ENCODE assay signal across 23 mouse cellular contexts in the genomic region with DNA sequence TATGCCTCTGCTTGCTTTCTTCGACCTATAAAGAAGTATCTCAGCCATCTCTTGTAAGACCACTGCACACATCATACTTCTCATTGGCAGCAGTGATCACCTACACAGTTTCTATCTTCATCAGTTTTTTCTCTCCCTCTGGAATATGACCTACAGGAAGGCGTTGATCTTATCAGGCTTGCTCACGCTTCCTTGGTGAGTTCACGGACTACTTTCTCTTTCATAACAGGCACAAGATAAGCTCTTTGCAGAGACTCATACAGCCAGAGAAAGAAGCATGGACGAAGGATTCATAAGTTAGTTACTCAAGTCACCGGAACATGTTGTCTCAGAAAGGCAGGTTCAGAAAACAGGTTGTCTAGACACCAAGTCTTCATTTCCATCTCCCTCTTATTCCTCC.
DNase-seq lines count a peak whose midpoint lies in the region; ATAC-seq and TF ChIP-seq lines count a peak whose summit lies in the region.
"Had no signal": no experiment of that assay in that cellular context is flagged by ENCODE, and none has a peak within 500 bp of the region (broad histone marks: within the 10 kb centered on the region; RNA-seq: fewer than 3 reads in every experiment).

No protein-coding gene starts in this region.

- no peak for TF ChIP-seq CTCF in MEL (IDR thresholded peaks at IDR 0.05 in 2 of 3, conservative IDR thresholded peaks at IDR 0.05 in 1 of 3; ENCODE audit: control insufficient read depth in 1 of 3, insufficient read depth in 1 of 3, low read depth in 2 of 3, low read length in 3 of 3, poor library complexity in 1 of 3, severe bottlenecking in 1 of 3)

- H3K36me3 ChIP-seq in MEL (ENCODE audit: control insufficient read depth in 1 of 2, insufficient read depth in 2 of 2, low read length in 2 of 2): peaks cover 0 to 31% of the 10 kb centered on the region in 2 experiments; a peak in 2 of 4 replicates
- H3K36me3 ChIP-seq in liver, embryonic 11.5 days (ENCODE audit: control insufficient read depth, insufficient read depth, low read length): no peaks in the 10 kb centered on the region
- H3K36me3 ChIP-seq: embryonic facial prominence, embryonic 13.5 days; forebrain, embryonic 12.5 days; G1E; heart, embryonic 13.5 days; hindbrain, embryonic 12.5 days; intestine, embryonic 15.5 days had no signal

- peak; percentile 20 to 30; a peak in 3 of 4 replicates for TF ChIP-seq EP300 in MEL (IDR thresholded peaks at IDR 0.05; ENCODE audit: low read depth in 1 of 2, low read length in 2 of 2)

- ATAC-seq in liver, embryonic 11.5 days (replicated peaks; ENCODE audit: low FRiP score): no peak
- ATAC-seq: forebrain, embryonic 16.5 days; hindbrain, embryonic 16.5 days; intestine, embryonic 15.5 days had no signal

- no peaks in the 10 kb centered on the region for H3K27me3 ChIP-seq in MEL (ENCODE audit: control insufficient read depth in 1 of 2, insufficient read depth in 2 of 2, low read length in 2 of 2)
- H3K27me3 ChIP-seq in liver, embryonic 11.5 days (replicated peaks; ENCODE audit: control insufficient read depth, insufficient read depth, low read length): 0 out of 2 replicates have a peak, but pooled peaks cover 2% of the 10 kb centered on the region
- H3K27me3 ChIP-seq: embryonic facial prominence, embryonic 13.5 days; forebrain, embryonic 12.5 days; heart, embryonic 13.5 days; hindbrain, embryonic 12.5 days; intestine, embryonic 15.5 days had no signal

- peaks cover 8 to 40% of the 10 kb centered on the region in 2 experiments for H3K4me1 ChIP-seq in MEL (ENCODE audit: control insufficient read depth in 1 of 2, insufficient read depth in 2 of 2, low read length in 2 of 2)
- peaks cover 14% of the 10 kb centered on the region for H3K4me1 ChIP-seq in liver, embryonic 11.5 days (replicated peaks; ENCODE audit: control insufficient read depth, insufficient read depth, low read length)

- no peak; the same call in 1 of the 2 replicates for TF ChIP-seq RAD21 in MEL (IDR thresholded peaks at IDR 0.05; ENCODE audit: low read depth, low read length)

- peak overlapping the region in 1 of 2 experiments; percentile 29; a peak in 2 of 4 replicates for H3K4me3 ChIP-seq in MEL (ENCODE audit: control insufficient read depth in 1 of 2, insufficient read depth in 1 of 2, low read depth in 2 of 2, low read length in 2 of 2)
- H3K4me3 ChIP-seq in liver, embryonic 11.5 days (ENCODE audit: low read depth, low read length): no peak overlapping the region
- H3K4me3 ChIP-seq: embryonic facial prominence, embryonic 13.5 days; forebrain, embryonic 12.5 days; heart, embryonic 13.5 days; hindbrain, embryonic 12.5 days; intestine, embryonic 15.5 days had no signal

- no peaks in the 10 kb centered on the region; the same call in 1 of the 2 replicates for H3K79me2 ChIP-seq in MEL (ENCODE audit: control insufficient read depth, insufficient read depth, low read length, poor library complexity)

- no peak overlapping the region for H3K9ac ChIP-seq in MEL (ENCODE audit: control insufficient read depth, low read depth, low read length, poor library complexity, severe bottlenecking)
- H3K9ac ChIP-seq in liver, embryonic 11.5 days (ENCODE audit: low read depth, low read length): no peak overlapping the region
- H3K9ac ChIP-seq: embryonic facial prominence, embryonic 13.5 days; forebrain, embryonic 12.5 days; heart, embryonic 13.5 days; hindbrain, embryonic 12.5 days; intestine, embryonic 15.5 days had no signal

- H3K9me3 ChIP-seq in MEL (replicated peaks; ENCODE audit: insufficient read depth, low read length): no peaks in the 10 kb centered on the region
- H3K9me3 ChIP-seq in liver, embryonic 11.5 days (ENCODE audit: control insufficient read depth, low read length): no peaks in the 10 kb centered on the region
- H3K9me3 ChIP-seq: embryonic facial prominence, embryonic 13.5 days; forebrain, embryonic 12.5 days; G1E; heart, embryonic 13.5 days; hindbrain, embryonic 12.5 days; intestine, embryonic 15.5 days had no signal

- peak overlapping the region; percentile 37; the same call in 1 of the 2 replicates for H3K27ac ChIP-seq in MEL (ENCODE audit: control insufficient read depth, low read depth, low read length)
- H3K27ac ChIP-seq in liver, embryonic 11.5 days (ENCODE audit: low read depth, low read length): no peak overlapping the region
- H3K27ac ChIP-seq: embryonic facial prominence, embryonic 13.5 days; forebrain, embryonic 12.5 days; heart, embryonic 13.5 days; hindbrain, embryonic 12.5 days; intestine, embryonic 15.5 days had no signal

- TF ChIP-seq POLR2A in MEL (IDR thresholded peaks at IDR 0.05; ENCODE audit: control insufficient read depth in 1 of 2, insufficient read depth in 1 of 2, low read depth in 1 of 2, low read length in 2 of 2, poor library complexity in 1 of 2): no peak

- 58% methylated on average over 6 of the region's 6 CpGs for WGBS in liver, embryonic 11.5 days

- H3K4me2 ChIP-seq in liver, embryonic 11.5 days: no peak overlapping the region
- H3K4me2 ChIP-seq: embryonic facial prominence, embryonic 13.5 days; forebrain, embryonic 12.5 days; heart, embryonic 13.5 days; hindbrain, embryonic 12.5 days; intestine, embryonic 15.5 days had no signal

- peak; percentile 61 for DNase-seq in CD4-positive, CD25-positive, alpha-beta regulatory T cell, adult 2 months (ENCODE audit: low read depth, low spot score)
- peak; percentile 49 for DNase-seq in MEL (ENCODE audit: low read depth, low spot score)
- DNase-seq in induced T-regulatory cell, adult 2 months (ENCODE audit: low read depth): peak; percentile 77
- no peak for DNase-seq in cerebellum, adult 8-10 months
- DNase-seq in liver, embryonic 11.5 days (ENCODE audit: low spot score): no peak
- DNase-seq in embryo, embryonic 10.5 days (ENCODE audit: low spot score): no peak
- DNase-seq: adrenal gland, adult 8-10 months; adrenal gland, postnatal 36 days; B cell, adult 2 months; cerebellum, adult 11 months; cerebellum, adult 9-10 months; cerebellum, postnatal 25 days; gastrocnemius, postnatal 14 days; heart, postnatal 36 days; kidney, adult 18-20 months had no signal

TF ChIP-seq in MEL, 35 proteins besides CTCF, POLR2A, EP300 and RAD21:
- TF ChIP-seq NRF1 (IDR thresholded peaks at IDR 0.05; ENCODE audit: insufficient read depth, low read depth, low read length, poor library complexity, severe bottlenecking) (no peak), MXI1 (IDR thresholded peaks at IDR 0.05; ENCODE audit: low read depth, low read length) (no peak), MAZ (IDR thresholded peaks at IDR 0.05; ENCODE audit: low read depth, low read length) (no peak), POLR2AphosphoS5 (IDR thresholded peaks at IDR 0.05; ENCODE audit: borderline replicate concordance, low read depth, low read length) (no peak), ZMIZ1 (IDR thresholded peaks at IDR 0.05; ENCODE audit: low read depth, low read length) (no peak), MAX (IDR thresholded peaks at IDR 0.05; ENCODE audit: low read length) (no peak), GATA1 (IDR thresholded peaks at IDR 0.05; ENCODE audit: low read depth, low read length) (peak; percentile 75), ETS1 (IDR thresholded peaks at IDR 0.05; ENCODE audit: low read depth, low read length) (peak; percentile 61), ZKSCAN1 (IDR thresholded peaks at IDR 0.05; ENCODE audit: low read depth, low read length) (no peak), RCOR1 (IDR thresholded peaks at IDR 0.05; ENCODE audit: low read depth, low read length) (no peak), ZC3H11A (IDR thresholded peaks at IDR 0.05; ENCODE audit: low read depth, low read length) (0 out of 2 replicates have a peak, but pooled peaks have one; percentile 9), GABPA (IDR thresholded peaks at IDR 0.05; ENCODE audit: low read depth, low read length) (no peak), USF2 (IDR thresholded peaks at IDR 0.05; ENCODE audit: borderline replicate concordance in 1 of 2, insufficient read depth in 1 of 2, low read depth in 1 of 2, low read length in 2 of 2) (no peak), MYB (IDR thresholded peaks at IDR 0.05; ENCODE audit: low read depth, low read length) (no peak), E2F4 (IDR thresholded peaks at IDR 0.05; ENCODE audit: borderline replicate concordance, low read depth, low read length) (no peak), POLR2AphosphoS2 (IDR thresholded peaks at IDR 0.05; ENCODE audit: low read length) (no peak), USF1 (IDR thresholded peaks at IDR 0.05; ENCODE audit: low read depth, low read length) (no peak), UBTF (IDR thresholded peaks at IDR 0.05; ENCODE audit: borderline replicate concordance, insufficient read depth, low read depth, low read length) (no peak), SIN3A (IDR thresholded peaks at IDR 0.05; ENCODE audit: low read length) (no peak), JUND (IDR thresholded peaks at IDR 0.05; ENCODE audit: low read depth, low read length) (no peak), ELF1 (IDR thresholded peaks at IDR 0.05; ENCODE audit: low read depth, low read length) (no peak), CHD2 (IDR thresholded peaks at IDR 0.05; ENCODE audit: low read length) (no peak), BHLHE40 (IDR thresholded peaks at IDR 0.05; ENCODE audit: borderline replicate concordance, low read depth, low read length) (peak; percentile 64; the same call in 1 of the 2 replicates), TAL1 (IDR thresholded peaks at IDR 0.05; ENCODE audit: low read length) (no peak), MEF2A (IDR thresholded peaks at IDR 0.05; ENCODE audit: extremely low read depth, insufficient replicate concordance, low read depth, low read length, poor library complexity, severe bottlenecking) (no peak), TBP (IDR thresholded peaks at IDR 0.05; ENCODE audit: low read depth, low read length) (no peak), TCF12 (IDR thresholded peaks at IDR 0.05; ENCODE audit: low read depth, low read length) (no peak), MYC (IDR thresholded peaks at IDR 0.05; ENCODE audit: low read depth, low read length) (no peak), ZNF384 (IDR thresholded peaks at IDR 0.05; ENCODE audit: low read depth, low read length) (no peak), KAT2A (conservative IDR thresholded peaks at IDR 0.05; ENCODE audit: low read depth, low read length) (no peak), SMC3 (IDR thresholded peaks at IDR 0.05; ENCODE audit: low read depth, low read length) (0 out of 2 replicates have a peak, but pooled peaks have one; percentile 3), HCFC1 (IDR thresholded peaks at IDR 0.05; ENCODE audit: low read depth, low read length) (no peak)
TF ChIP-seq in MEL: peak in this region for 5.

Comparison
In these comparisons a context has a peak if more than half of its experiments do, and no peak if none do; other contexts are left out.
1. DNase-seq: peak in CD4-positive, CD25-positive, alpha-beta regulatory T cell, adult 2 months (single experiment), MEL (single experiment) and induced T-regulatory cell, adult 2 months (single experiment); none in cerebellum, adult 8-10 months (single experiment), liver, embryonic 11.5 days (single experiment) and embryo, embryonic 10.5 days (single experiment).